Mouse (Mus musculus) limb, embryonic 15.5 days (tissue): ENCODE data around the gene Cnst. TPM values are rescaled to one million over a fixed set of nuclear protein-coding genes. Genes with fewer than 3 reads are reported as not detected.

Source experiments
- ATAC-seq: fragments of 200-750 bp; cut with Nextera tagmentation; 2 replicates; pipeline ENCODE4 v1.8.0; 2017; ENCODE audit warnings: low read depth, moderate TSS enrichment; ENCODE audit not compliant: insufficient number of reproducible peaks, low FRiP score, low TSS enrichment
- H3K27ac ChIP-seq: fragments of 300-500 bp; sonication (generic); 2 replicates; pipeline ENCODE4 v1.5.1; 2015; ENCODE audit warnings: moderate library complexity, mild to moderate bottlenecking, inconsistent platforms
- H3K27me3 ChIP-seq: fragments of 300-500 bp; sonication (generic); 2 replicates; pipeline ENCODE4 v1.6.1; 2015; ENCODE audit warnings: inconsistent platforms
- H3K36me3 ChIP-seq: fragments of 300-500 bp; sonication (generic); 2 replicates; pipeline ENCODE4 v1.6.1; 2015; ENCODE audit warnings: inconsistent platforms
- H3K4me1 ChIP-seq: fragments of 300-500 bp; sonication (generic); 2 replicates; pipeline ENCODE4 v1.6.1; 2015; ENCODE audit warnings: inconsistent platforms
- H3K4me2 ChIP-seq: fragments of 300-500 bp; sonication (generic); 2 replicates; pipeline ENCODE4 v1.6.1; 2015; ENCODE audit warnings: mild to moderate bottlenecking, inconsistent platforms
- H3K4me3 ChIP-seq: fragments of 300-500 bp; sonication (generic); 2 replicates; pipeline ENCODE4 v1.5.1; 2015; ENCODE audit warnings: mild to moderate bottlenecking, inconsistent platforms
- H3K9ac ChIP-seq: fragments of 300-500 bp; sonication (generic); 2 replicates; pipeline ENCODE4 v1.6.1; 2015; ENCODE audit warnings: inconsistent platforms
- H3K9me3 ChIP-seq: fragments of 300-500 bp; sonication (generic); 2 replicates; pipeline ENCODE4 v1.6.1; 2016; ENCODE audit warnings: inconsistent platforms
- WGBS: fragments of 180-500 bp; shearing (Covaris S2); methylation state at CpG from one replicate; pipeline ENCODE4 v1.1.7; 2015; 5-methylcytosine and 5-hydroxymethylcytosine counted together
- polyA plus RNA-seq: library from polyadenylated mRNA; unstranded; fragments of >200 nt; fragmentation: Nextera tagmentation; extraction: Ambion mirVana; gene quantifications from 2 replicates; pipeline ENCODE4 v1.2.1, GENCODE M21; 2015

Gene Cnst
- polyA plus RNA-seq, 1 experiment from 2014 or later = 15.0 TPM

GRCm38 (mm10) chr1:179559446-179560194, 13.4 kb downstream of the Cnst start:
- H3K27me3 ChIP-seq = no peaks in the 10 kb centered on the region
- peak overlapping the region; percentile 23; the same call in 1 of the 2 replicates for H3K27ac ChIP-seq
- no peaks in the 10 kb centered on the region; the same call in 1 of the 2 replicates for H3K4me1 ChIP-seq
- no peaks in the 10 kb centered on the region for H3K9me3 ChIP-seq
- ATAC-seq = no peak
- no peak overlapping the region for H3K4me3 ChIP-seq
- no peak overlapping the region for H3K9ac ChIP-seq
- H3K4me2 ChIP-seq = no peak overlapping the region
- no peaks in the 10 kb centered on the region for H3K36me3 ChIP-seq
- WGBS = 51% methylated on average over 11 of the region's 11 CpGs

GRCm38 (mm10) chr1:179560845-179561430, 14.8 kb downstream of the Cnst start:
- Histone ChIP-seq H3K27me3 (no peaks in the 10 kb centered on the region), H3K27ac (no peak overlapping the region), H3K4me1 (no peaks in the 10 kb centered on the region; the same call in 1 of the 2 replicates), H3K4me2 (no peak overlapping the region), H3K9me3 (no peaks in the 10 kb centered on the region), H3K36me3 (no peaks in the 10 kb centered on the region), H3K9ac (no peak overlapping the region), H3K4me3 (no peak overlapping the region)
- WGBS = 77% methylated on average over 6 of the region's 6 CpGs
- ATAC-seq = no peak

DNA sequence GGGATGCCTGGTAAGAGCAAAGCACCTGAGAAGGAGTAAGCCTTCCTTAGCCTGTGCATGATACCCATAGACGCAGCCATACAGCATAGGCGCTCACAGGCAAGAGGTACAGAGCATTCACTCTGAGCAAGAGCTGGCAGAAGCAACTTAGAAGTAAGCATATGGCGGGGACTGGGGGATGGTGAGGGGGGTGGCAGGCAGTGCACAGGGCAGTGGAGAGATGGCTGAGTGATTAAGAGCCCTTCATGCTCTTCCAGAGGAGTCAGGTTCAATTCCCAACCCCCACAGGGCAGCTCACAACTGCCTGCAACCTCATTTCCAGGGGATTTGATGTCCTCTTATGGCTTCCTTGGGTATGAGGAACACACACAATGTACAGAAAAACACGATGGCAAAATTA, 17.0 kb downstream of the Cnst start:
- 89% methylated on average over 4 of the region's 4 CpGs for WGBS
- no peak overlapping the region for H3K9ac ChIP-seq
- no peaks in the 10 kb centered on the region for H3K27me3 ChIP-seq
- no peak overlapping the region for H3K4me2 ChIP-seq
- H3K27ac ChIP-seq = no peak overlapping the region
- ATAC-seq = no peak
- H3K4me1 ChIP-seq = peaks cover 6% of the 10 kb centered on the region; the same call in 1 of the 2 replicates
- no peak overlapping the region for H3K4me3 ChIP-seq
- H3K9me3 ChIP-seq = no peaks in the 10 kb centered on the region
- H3K36me3 ChIP-seq = no peaks in the 10 kb centered on the region

DNA sequence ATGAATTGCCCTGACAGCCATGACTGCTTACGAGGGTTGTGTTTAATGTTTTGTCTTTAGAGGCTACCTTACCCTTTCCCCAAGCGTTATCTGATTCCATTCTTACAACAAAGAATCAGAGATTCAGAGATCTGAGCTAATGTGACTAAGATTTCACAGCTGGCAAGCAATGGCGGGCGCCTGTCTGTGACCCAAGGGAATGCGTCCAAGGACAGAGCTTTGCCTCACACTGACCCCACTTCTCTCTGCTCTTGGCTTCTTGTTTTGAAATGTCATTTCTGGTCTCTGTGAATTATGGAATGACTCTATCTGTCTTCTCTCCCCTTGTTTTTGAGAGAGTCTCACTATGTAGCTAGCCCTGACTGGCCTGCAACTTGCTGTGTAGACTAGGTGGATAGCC, 17.8 kb downstream of the Cnst start:
- Histone ChIP-seq H3K4me3 (no peak overlapping the region), H3K4me1 (peaks cover 6% of the 10 kb centered on the region; the same call in 1 of the 2 replicates), H3K4me2 (no peak overlapping the region), H3K27ac (no peak overlapping the region), H3K27me3 (no peaks in the 10 kb centered on the region), H3K36me3 (no peaks in the 10 kb centered on the region), H3K9me3 (no peaks in the 10 kb centered on the region), H3K9ac (no peak overlapping the region)
- WGBS = 81% methylated on average over 5 of the region's 5 CpGs
- no peak for ATAC-seq

DNA sequence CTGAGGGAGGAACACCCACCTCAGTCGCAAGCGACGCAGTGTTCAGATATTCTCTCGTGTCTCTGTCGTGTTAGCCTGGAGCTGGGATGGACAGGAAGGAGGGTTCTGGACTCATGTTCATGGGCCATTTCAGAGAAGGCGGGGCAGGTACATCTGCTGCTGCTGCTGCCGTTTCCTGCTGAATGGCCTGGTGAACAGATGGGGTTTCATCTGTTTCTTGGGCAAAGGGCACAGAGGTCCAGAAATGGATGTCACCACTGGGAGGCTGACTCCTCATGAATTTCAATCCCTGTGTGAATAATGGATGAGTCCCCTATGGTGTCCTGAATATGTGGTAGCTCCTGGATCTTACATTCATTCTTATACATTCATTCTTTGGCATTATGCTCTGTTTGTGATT, 21.4 kb downstream of the Cnst start:
- no peak overlapping the region for H3K4me2 ChIP-seq
- H3K4me3 ChIP-seq = no peak overlapping the region
- H3K4me1 ChIP-seq = peaks cover 9% of the 10 kb centered on the region
- no peak overlapping the region for H3K27ac ChIP-seq
- H3K9me3 ChIP-seq = no peaks in the 10 kb centered on the region
- no peaks in the 10 kb centered on the region for H3K36me3 ChIP-seq
- 59% methylated on average over 7 of the region's 7 CpGs for WGBS
- no peak for ATAC-seq
- H3K27me3 ChIP-seq = no peaks in the 10 kb centered on the region
- H3K9ac ChIP-seq = no peak overlapping the region

DNA sequence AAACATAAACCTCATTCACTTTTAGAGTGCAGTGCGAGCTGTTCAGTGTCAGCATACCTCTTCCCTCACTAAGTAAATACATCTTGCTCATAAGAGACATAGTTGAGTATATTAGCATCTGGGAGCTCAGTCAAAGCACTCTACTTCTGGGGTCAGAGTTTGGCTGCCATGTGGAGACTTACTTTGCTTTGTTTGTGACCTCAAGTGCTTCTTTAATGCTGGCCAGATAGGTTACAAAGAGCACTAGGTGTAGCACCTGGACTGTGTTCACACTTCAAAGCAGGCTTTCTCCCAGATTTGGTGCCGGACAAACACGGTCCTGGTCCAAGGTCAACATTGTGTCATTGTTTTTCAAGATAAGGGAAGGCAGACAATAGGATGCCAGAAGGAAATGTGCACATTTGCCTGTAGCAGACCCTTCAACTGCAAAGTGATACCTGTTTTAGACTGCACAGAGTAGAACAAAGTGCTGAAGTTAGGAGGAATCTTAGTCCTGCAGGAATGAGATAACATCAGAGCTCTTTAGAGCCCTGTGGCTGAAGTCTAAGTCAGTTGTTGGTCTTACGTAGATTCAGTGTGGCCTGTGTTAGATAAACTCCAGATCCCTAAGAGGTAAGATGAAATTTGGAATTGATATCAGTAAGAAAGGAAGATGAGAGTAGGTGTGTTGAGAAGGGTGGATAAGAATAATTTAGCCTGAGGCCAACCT, 22.7 kb downstream of the Cnst start:
- peaks cover 11% of the 10 kb centered on the region for H3K4me1 ChIP-seq
- ATAC-seq = no peak
- no peaks in the 10 kb centered on the region for H3K27me3 ChIP-seq
- H3K36me3 ChIP-seq = no peaks in the 10 kb centered on the region
- H3K9ac ChIP-seq = no peak overlapping the region
- H3K4me2 ChIP-seq = no peak overlapping the region
- no peaks in the 10 kb centered on the region for H3K9me3 ChIP-seq
- H3K27ac ChIP-seq = no peak overlapping the region
- WGBS = 65% methylated on average over 4 of the region's 4 CpGs
- no peak overlapping the region for H3K4me3 ChIP-seq

GRCm38 (mm10) chr1:179570482-179570881, 24.3 kb downstream of the Cnst start:
- H3K9ac ChIP-seq = no peak overlapping the region
- 80% methylated on average over 1 of the region's 1 CpGs for WGBS
- no peaks in the 10 kb centered on the region for H3K27me3 ChIP-seq
- H3K4me3 ChIP-seq = no peak overlapping the region
- no peak for ATAC-seq
- no peaks in the 10 kb centered on the region for H3K36me3 ChIP-seq
- no peak overlapping the region for H3K27ac ChIP-seq
- H3K4me1 ChIP-seq = peaks cover 14% of the 10 kb centered on the region
- H3K9me3 ChIP-seq = no peaks in the 10 kb centered on the region
- no peak overlapping the region for H3K4me2 ChIP-seq

- peaks cover 14% of the 10 kb centered on the region for H3K4me1 ChIP-seq
- no peaks in the 10 kb centered on the region for H3K27me3 ChIP-seq
- 86% methylated on average over 4 of the region's 4 CpGs for WGBS
- no peak overlapping the region for H3K9ac ChIP-seq
- no peaks in the 10 kb centered on the region for H3K9me3 ChIP-seq
- no peak for ATAC-seq
- H3K36me3 ChIP-seq = no peaks in the 10 kb centered on the region
- H3K4me2 ChIP-seq = no peak overlapping the region
- H3K4me3 ChIP-seq = no peak overlapping the region
- no peak overlapping the region for H3K27ac ChIP-seq
These were observed 25.5 kb downstream of the Cnst start for GRCm38 (mm10) chr1:179571686-179572085.

DNA sequence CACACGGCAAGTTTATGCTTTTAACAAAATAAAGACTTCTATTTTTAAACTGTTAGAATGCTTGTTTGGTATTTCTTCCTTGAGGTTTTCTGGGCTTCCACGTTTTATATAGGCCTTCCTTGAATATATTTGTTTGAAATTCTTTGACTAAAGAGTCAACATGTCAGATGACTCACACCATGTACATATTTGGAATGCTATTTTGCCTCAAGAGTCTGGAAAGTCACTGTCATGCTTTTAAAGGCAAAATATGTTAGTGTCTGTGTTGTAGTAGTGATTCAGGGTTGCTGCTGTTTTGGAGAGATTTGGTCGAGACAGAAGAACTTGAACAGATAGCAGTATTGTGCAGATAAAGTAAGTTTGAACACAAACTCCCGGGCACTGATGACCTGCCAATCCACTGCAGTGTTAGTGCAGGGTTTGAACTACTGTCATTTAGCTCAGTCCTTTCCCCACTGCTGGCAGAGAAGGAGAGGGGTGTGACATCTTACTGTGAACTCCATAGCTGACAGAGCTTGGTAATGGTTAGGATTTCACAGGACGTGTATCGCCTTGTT, 27.6 kb downstream of the Cnst start:
- H3K4me2 ChIP-seq = no peak overlapping the region
- H3K36me3 ChIP-seq = no peaks in the 10 kb centered on the region
- H3K4me3 ChIP-seq = no peak overlapping the region
- H3K27me3 ChIP-seq = no peaks in the 10 kb centered on the region
- H3K9me3 ChIP-seq = no peaks in the 10 kb centered on the region
- peaks cover 8% of the 10 kb centered on the region for H3K4me1 ChIP-seq
- H3K27ac ChIP-seq = peak overlapping the region; percentile 43; the same call in 1 of the 2 replicates
- no peak overlapping the region for H3K9ac ChIP-seq
- 59% methylated on average over 6 of the region's 6 CpGs for WGBS
- ATAC-seq = no peak

DNA sequence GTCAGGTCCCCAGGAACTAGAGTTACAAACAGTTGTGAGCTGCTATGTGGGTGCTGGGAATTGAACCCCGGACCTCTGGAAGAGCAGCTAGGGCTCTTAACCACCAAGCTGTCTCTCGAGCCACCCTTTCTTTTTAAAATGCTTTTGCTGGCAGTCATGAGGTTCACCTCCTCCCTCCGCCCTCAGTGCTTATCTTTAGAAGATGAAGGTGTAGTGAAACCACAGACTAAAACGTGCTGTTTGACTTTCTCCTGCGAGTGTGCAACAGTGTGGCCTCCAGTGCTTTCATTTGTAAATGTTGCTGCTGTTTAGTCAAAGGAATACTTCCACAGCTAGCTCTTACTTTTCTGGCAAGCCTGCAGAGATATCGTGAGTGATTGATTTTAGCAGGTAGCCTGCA, 32.5 kb downstream of the Cnst start:
- H3K36me3 ChIP-seq = peaks cover 15% of the 10 kb centered on the region
- H3K4me2 ChIP-seq = no peak overlapping the region
- H3K4me1 ChIP-seq = peaks cover 19% of the 10 kb centered on the region
- H3K9me3 ChIP-seq = no peaks in the 10 kb centered on the region
- no peak overlapping the region for H3K27ac ChIP-seq
- no peaks in the 10 kb centered on the region for H3K27me3 ChIP-seq
- H3K9ac ChIP-seq = no peak overlapping the region
- no peak overlapping the region for H3K4me3 ChIP-seq
- ATAC-seq = no peak
- WGBS = 73% methylated on average over 6 of the region's 6 CpGs

DNA sequence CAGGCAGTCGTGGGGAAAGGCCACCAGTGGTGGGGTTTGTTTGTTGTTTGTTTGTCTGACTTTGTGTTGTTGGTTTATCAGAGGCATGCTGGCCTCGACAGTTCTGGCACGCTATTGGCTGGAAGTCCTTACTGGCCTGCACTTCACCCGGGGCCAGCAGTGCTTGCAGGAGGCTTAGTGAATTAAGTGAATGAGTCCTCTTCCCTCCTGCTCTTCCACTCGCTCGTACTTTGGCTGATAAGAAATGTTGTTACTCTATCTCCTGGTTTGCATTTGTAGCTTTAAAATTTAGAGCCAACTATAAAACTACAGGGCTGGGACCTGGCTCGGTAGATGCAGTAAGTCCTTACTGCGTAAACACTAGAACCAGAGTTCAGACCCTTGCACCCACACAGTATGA, 34.0 kb downstream of the Cnst start:
- Histone ChIP-seq H3K27ac (no peak overlapping the region), H3K9ac (no peak overlapping the region), H3K27me3 (no peaks in the 10 kb centered on the region), H3K9me3 (no peaks in the 10 kb centered on the region), H3K36me3 (peaks cover 15% of the 10 kb centered on the region), H3K4me1 (peaks cover 14% of the 10 kb centered on the region), H3K4me3 (no peak overlapping the region), H3K4me2 (no peak overlapping the region)
- ATAC-seq = no peak
- WGBS = 55% methylated on average over 8 of the region's 8 CpGs

GRCm38 (mm10) chr1:179581422-179581821, 35.3 kb downstream of the Cnst start:
- peaks cover 14% of the 10 kb centered on the region for H3K4me1 ChIP-seq
- H3K4me3 ChIP-seq = no peak overlapping the region
- H3K27ac ChIP-seq = no peak overlapping the region
- WGBS = 54% methylated on average over 10 of the region's 10 CpGs
- no peak for ATAC-seq
- peaks cover 15% of the 10 kb centered on the region for H3K36me3 ChIP-seq
- H3K9ac ChIP-seq = no peak overlapping the region
- H3K9me3 ChIP-seq = no peaks in the 10 kb centered on the region
- H3K27me3 ChIP-seq = no peaks in the 10 kb centered on the region
- H3K4me2 ChIP-seq = no peak overlapping the region
